Mouse (Mus musculus): ENCODE results near the gene Ankrd23. TPM values are rescaled to one million over a fixed set of nuclear protein-coding genes. Genes with fewer than 3 reads are reported as not detected.
A peak's percentile ranks its signal among the peaks of the same experiment; 100 is the strongest.

Ankrd23 gene
- polyA plus RNA-seq, 1 experiment from 2014 or later: 19.4 TPM

DNA sequence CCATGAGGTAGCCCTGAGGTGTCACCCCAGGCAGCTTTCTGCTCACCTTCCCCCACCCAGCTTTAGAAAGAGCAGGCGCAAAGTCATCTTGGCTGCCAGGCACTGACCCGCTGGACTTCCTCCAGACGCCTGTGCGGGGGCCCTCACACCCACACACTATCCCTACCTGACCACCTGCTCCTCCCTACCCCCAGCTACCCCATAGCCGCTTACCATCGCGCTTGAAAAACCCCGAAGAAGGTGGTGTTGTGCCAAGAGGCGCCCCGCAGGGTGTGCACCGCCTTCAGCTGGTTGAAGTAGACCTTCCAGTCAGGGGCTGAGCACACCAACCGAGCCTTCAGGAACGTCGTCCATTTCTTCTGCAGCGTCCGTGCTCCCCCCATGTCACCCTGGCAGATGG, 15.8 kb upstream of the Ankrd23 start:
- WGBS: 91% methylated on average over 16 of the region's 16 CpGs
- H3K9ac ChIP-seq (replicated peaks; ENCODE audit: low read depth, low read length): no peak overlapping the region
- H3K27me3 ChIP-seq (ENCODE audit: control insufficient read depth, insufficient read depth, low read length): no peaks in the 10 kb centered on the region
- ATAC-seq (ENCODE audit: insufficient number of reproducible peaks, insufficient read depth, low FRiP score, low read depth): no peak
- no peak overlapping the region for H3K4me2 ChIP-seq (replicated peaks; ENCODE audit: low read depth, low read length)
- H3K27ac ChIP-seq (ENCODE audit: low read length): no peak overlapping the region
- H3K36me3 ChIP-seq (ENCODE audit: control insufficient read depth, insufficient read depth, low read length): peaks cover 71% of the 10 kb centered on the region
- H3K9me3 ChIP-seq (ENCODE audit: control insufficient read depth, low read depth, low read length): no peaks in the 10 kb centered on the region
- no peak overlapping the region for H3K4me3 ChIP-seq (ENCODE audit: low read depth, low read length)
- H3K4me1 ChIP-seq (ENCODE audit: control insufficient read depth, insufficient read depth, low read length): peaks cover 42% of the 10 kb centered on the region

DNA sequence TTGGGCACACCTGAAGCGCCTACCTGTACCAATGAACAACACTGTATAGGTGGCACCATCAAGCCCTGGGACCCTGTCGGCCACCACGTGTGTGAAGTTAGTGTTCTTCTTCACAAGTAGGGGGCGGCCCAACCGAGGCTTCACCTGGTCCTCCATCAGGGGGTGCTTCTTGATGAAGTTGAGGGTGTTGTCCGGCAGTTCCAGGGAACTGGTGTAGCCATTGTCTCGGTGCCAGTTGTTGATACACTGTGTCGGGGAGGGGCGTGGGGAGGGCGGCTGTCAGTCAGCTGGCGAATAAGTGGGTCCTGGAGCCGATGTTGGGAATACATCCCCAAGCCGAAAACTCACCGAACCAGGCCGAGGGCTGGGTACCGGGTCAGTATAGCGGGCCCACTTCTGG, 15.2 kb upstream of the Ankrd23 start:
- Histone ChIP-seq H3K9ac (replicated peaks; ENCODE audit: low read depth, low read length) (no peak overlapping the region), H3K4me3 (ENCODE audit: low read depth, low read length) (no peak overlapping the region), H3K36me3 (ENCODE audit: control insufficient read depth, insufficient read depth, low read length) (peaks cover 71% of the 10 kb centered on the region), H3K27me3 (ENCODE audit: control insufficient read depth, insufficient read depth, low read length) (no peaks in the 10 kb centered on the region), H3K4me1 (ENCODE audit: control insufficient read depth, insufficient read depth, low read length) (peaks cover 45% of the 10 kb centered on the region), H3K9me3 (ENCODE audit: control insufficient read depth, low read depth, low read length) (no peaks in the 10 kb centered on the region), H3K27ac (ENCODE audit: low read length) (no peak overlapping the region), H3K4me2 (replicated peaks; ENCODE audit: low read depth, low read length) (no peak overlapping the region)
- WGBS: 86% methylated on average over 17 of the region's 17 CpGs
- no peak for ATAC-seq (ENCODE audit: insufficient number of reproducible peaks, insufficient read depth, low FRiP score, low read depth)

DNA sequence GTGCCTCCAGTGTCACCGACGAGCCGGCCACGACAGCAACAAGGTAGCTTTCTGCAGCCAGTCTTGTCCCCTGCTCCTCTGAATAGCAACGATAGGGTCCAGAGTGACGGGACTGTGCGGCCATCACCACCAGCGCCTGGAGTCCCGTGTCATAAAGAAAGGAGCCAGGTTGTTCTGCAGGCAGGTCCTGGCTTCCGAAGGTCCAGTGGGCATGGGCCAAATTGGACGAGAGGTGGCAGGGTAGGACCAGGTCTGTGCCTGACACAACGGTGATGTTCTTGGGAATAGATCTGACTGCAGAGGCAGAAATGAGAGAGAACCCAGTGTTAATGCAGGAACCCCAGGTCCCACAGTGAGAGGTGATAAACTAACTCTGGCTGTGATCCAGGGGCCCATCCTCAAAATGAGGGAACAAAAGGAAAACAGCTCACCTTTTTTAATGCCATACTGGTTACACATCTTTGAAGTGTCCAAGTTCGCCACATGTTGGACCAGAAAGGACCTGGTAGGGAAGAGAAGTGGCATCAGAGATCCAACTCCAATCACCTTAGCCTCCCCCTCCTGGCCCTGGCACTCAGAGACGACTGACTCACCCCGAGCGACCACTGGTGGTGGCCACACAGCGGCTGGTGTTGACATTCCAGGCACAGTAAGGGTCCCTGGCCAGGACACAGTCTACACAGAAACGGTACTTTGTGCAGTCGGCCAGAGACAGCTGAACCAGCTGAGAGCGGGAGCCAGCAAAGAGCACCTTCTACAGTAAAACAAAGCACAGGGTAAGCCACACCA, 13.6 kb upstream of the Ankrd23 start:
- Histone ChIP-seq H3K4me1 (ENCODE audit: control insufficient read depth, insufficient read depth, low read length) (peaks cover 47% of the 10 kb centered on the region), H3K27ac (ENCODE audit: low read length) (no peak overlapping the region), H3K4me3 (ENCODE audit: low read depth, low read length) (no peak overlapping the region), H3K9ac (replicated peaks; ENCODE audit: low read depth, low read length) (no peak overlapping the region), H3K27me3 (ENCODE audit: control insufficient read depth, insufficient read depth, low read length) (no peaks in the 10 kb centered on the region), H3K4me2 (replicated peaks; ENCODE audit: low read depth, low read length) (no peak overlapping the region), H3K9me3 (ENCODE audit: control insufficient read depth, low read depth, low read length) (no peaks in the 10 kb centered on the region), H3K36me3 (ENCODE audit: control insufficient read depth, insufficient read depth, low read length) (peaks cover 68% of the 10 kb centered on the region)
- WGBS: 80% methylated on average over 20 of the region's 20 CpGs
- no peak for ATAC-seq (ENCODE audit: insufficient number of reproducible peaks, insufficient read depth, low FRiP score, low read depth)

DNA sequence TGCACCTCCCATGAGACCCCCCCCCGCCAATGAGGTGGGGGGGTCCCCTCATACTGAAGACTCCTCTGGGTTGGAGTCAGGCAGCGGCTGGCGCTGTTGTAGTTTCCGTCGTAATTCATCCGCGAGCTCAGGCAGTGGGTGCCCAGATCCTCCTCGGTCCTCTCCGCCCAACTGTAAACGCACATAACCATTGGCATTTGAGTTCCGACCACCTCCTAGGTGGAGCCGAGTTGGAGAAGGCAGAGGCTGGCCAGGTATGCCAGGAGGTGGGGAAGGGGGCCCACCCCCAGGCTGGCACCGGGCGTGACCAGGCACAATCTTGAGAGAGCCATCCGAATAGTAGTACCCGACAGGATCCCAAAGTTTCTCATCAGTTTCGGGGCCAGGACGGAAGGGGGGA, 12.8 kb upstream of the Ankrd23 start:
- no peak overlapping the region for H3K4me2 ChIP-seq (replicated peaks; ENCODE audit: low read depth, low read length)
- H3K27me3 ChIP-seq (ENCODE audit: control insufficient read depth, insufficient read depth, low read length): no peaks in the 10 kb centered on the region
- WGBS: 71% methylated on average over 18 of the region's 18 CpGs
- peaks cover 39% of the 10 kb centered on the region for H3K4me1 ChIP-seq (ENCODE audit: control insufficient read depth, insufficient read depth, low read length)
- ATAC-seq (ENCODE audit: insufficient number of reproducible peaks, insufficient read depth, low FRiP score, low read depth): no peak
- no peak overlapping the region for H3K27ac ChIP-seq (ENCODE audit: low read length)
- peaks cover 61% of the 10 kb centered on the region for H3K36me3 ChIP-seq (ENCODE audit: control insufficient read depth, insufficient read depth, low read length)
- no peak overlapping the region for H3K4me3 ChIP-seq (ENCODE audit: low read depth, low read length)
- H3K9me3 ChIP-seq (ENCODE audit: control insufficient read depth, low read depth, low read length): no peaks in the 10 kb centered on the region
- H3K9ac ChIP-seq (replicated peaks; ENCODE audit: low read depth, low read length): no peak overlapping the region

DNA sequence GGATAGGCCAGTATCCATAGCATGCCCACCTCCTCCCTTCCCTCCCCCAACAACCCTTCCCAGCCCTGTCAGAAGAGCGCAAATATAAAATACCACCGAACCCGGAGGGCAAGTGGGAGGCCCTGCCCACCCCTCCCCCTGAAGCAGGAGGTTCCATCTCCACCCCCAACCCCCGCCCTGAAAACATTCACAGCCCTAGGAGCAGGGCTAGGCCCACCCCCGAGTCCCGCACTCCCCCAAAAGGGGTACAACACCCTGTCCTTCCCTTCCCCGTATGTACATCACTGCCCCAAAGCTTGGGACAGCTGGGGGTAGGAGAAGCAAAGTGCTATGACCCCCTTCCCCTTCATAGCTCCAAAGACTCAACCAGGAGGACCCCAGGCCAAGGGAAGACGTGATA, 12.1 kb upstream of the Ankrd23 start:
- Histone ChIP-seq H3K27me3 (ENCODE audit: control insufficient read depth, insufficient read depth, low read length) (no peaks in the 10 kb centered on the region), H3K4me3 (ENCODE audit: low read depth, low read length) (no peak overlapping the region), H3K9ac (replicated peaks; ENCODE audit: low read depth, low read length) (no peak overlapping the region), H3K9me3 (ENCODE audit: control insufficient read depth, low read depth, low read length) (no peaks in the 10 kb centered on the region), H3K27ac (ENCODE audit: low read length) (no peak overlapping the region), H3K36me3 (ENCODE audit: control insufficient read depth, insufficient read depth, low read length) (peaks cover 53% of the 10 kb centered on the region), H3K4me1 (ENCODE audit: control insufficient read depth, insufficient read depth, low read length) (peaks cover 33% of the 10 kb centered on the region; the same call in 1 of the 2 replicates), H3K4me2 (replicated peaks; ENCODE audit: low read depth, low read length) (no peak overlapping the region)
- 38% methylated on average over 8 of the region's 8 CpGs for WGBS
- no peak for ATAC-seq (ENCODE audit: insufficient number of reproducible peaks, insufficient read depth, low FRiP score, low read depth)

DNA sequence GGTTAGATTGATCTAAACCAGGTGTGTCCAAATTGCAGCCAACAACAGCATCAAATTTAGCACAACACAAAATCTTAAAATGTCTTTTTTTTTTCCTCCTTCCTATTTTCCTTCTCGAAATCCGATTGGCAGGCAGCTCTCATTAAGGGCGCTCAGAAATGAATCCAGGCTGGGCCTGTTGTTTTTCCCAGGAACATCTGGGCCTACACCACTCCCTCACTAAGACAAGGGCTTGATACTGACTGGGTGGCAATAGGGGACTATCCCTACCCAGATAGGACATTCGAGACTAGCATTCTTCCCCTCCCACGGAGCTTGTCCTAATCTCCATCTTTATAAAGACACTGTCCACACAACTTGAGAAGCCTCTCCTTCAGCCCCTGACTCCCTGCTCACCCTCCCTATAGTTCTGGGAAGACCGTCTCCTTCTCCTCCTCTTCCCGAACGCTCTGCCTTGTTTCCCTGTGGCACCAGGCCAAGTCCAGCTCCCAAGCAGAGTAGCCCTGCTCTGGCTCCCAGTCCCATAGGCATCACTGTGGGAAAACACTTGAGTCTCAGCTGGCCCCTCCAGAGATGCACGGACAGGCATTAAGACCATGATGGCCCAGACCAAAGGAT, 11.4 kb upstream of the Ankrd23 start:
- Histone ChIP-seq H3K36me3 (ENCODE audit: control insufficient read depth, insufficient read depth, low read length) (peaks cover 47% of the 10 kb centered on the region), H3K27me3 (ENCODE audit: control insufficient read depth, insufficient read depth, low read length) (no peaks in the 10 kb centered on the region), H3K9ac (replicated peaks; ENCODE audit: low read depth, low read length) (no peak overlapping the region), H3K4me2 (replicated peaks; ENCODE audit: low read depth, low read length) (no peak overlapping the region), H3K9me3 (ENCODE audit: control insufficient read depth, low read depth, low read length) (no peaks in the 10 kb centered on the region), H3K4me3 (ENCODE audit: low read depth, low read length) (no peak overlapping the region), H3K27ac (ENCODE audit: low read length) (peak overlapping the region; percentile 79; the same call in 1 of the 2 replicates), H3K4me1 (ENCODE audit: control insufficient read depth, insufficient read depth, low read length) (peaks cover 33% of the 10 kb centered on the region; the same call in 1 of the 2 replicates)
- ATAC-seq (ENCODE audit: insufficient number of reproducible peaks, insufficient read depth, low FRiP score, low read depth): no peak
- WGBS: 36% methylated on average over 9 of the region's 9 CpGs

DNA sequence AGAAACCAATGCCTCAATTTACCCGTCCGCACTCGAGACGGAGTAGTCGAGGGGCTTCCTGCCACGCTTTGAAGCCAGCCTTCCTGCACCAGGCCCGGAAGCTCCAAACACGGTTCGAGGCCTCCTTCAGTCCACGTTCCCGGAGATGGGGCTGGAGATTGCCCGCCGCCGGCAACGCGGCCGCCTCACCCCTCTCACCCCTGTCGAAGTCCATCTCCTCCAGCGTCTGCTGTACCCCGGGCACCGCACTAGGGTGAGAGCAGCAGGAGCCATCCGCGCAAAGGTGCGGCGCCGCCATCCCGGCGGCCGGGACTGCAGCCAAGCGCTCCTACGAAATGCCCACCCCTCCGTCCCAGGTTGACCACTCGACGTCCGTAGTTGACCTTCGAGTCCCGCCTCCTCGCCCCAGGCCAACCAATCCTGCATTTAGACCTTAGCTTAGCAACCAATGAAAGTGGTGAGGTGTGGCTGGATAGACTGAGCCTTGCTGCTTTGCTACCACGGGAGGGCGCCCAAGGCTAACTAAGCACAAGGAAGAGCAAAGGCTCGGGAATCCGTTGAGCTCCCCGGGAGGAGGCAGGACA, 10.3 kb upstream of the Ankrd23 start, which contains the start of gene Ankrd39:
TSS of gene Ankrd39 (minus strand) at position 558 of the 584 bp plus-strand sequence.
- peak within 1 kb of the TSS; percentile 80 for H3K4me2 ChIP-seq (replicated peaks; ENCODE audit: low read depth, low read length)
- ATAC-seq (ENCODE audit: insufficient number of reproducible peaks, insufficient read depth, low FRiP score, low read depth): peak; percentile 97
- no peaks in the 10 kb centered on the region for H3K9me3 ChIP-seq (ENCODE audit: control insufficient read depth, low read depth, low read length)
- no peaks in the 10 kb centered on the region for H3K27me3 ChIP-seq (ENCODE audit: control insufficient read depth, insufficient read depth, low read length)
- peaks cover 33% of the 10 kb centered on the region; the same call in 1 of the 2 replicates for H3K4me1 ChIP-seq (ENCODE audit: control insufficient read depth, insufficient read depth, low read length)
- H3K4me3 ChIP-seq (ENCODE audit: low read depth, low read length): peak within 1 kb of the TSS; percentile 62
- peak within 1 kb of the TSS; percentile 43; the same call in 1 of the 2 replicates for H3K9ac ChIP-seq (replicated peaks; ENCODE audit: low read depth, low read length)
- peak within 1 kb of the TSS; percentile 79; the same call in 1 of the 2 replicates for H3K27ac ChIP-seq (ENCODE audit: low read length)
- WGBS: under 1% methylated on average over 43 of the region's 43 CpGs
- peaks cover 35% of the 10 kb centered on the region for H3K36me3 ChIP-seq (ENCODE audit: control insufficient read depth, insufficient read depth, low read length)

DNA sequence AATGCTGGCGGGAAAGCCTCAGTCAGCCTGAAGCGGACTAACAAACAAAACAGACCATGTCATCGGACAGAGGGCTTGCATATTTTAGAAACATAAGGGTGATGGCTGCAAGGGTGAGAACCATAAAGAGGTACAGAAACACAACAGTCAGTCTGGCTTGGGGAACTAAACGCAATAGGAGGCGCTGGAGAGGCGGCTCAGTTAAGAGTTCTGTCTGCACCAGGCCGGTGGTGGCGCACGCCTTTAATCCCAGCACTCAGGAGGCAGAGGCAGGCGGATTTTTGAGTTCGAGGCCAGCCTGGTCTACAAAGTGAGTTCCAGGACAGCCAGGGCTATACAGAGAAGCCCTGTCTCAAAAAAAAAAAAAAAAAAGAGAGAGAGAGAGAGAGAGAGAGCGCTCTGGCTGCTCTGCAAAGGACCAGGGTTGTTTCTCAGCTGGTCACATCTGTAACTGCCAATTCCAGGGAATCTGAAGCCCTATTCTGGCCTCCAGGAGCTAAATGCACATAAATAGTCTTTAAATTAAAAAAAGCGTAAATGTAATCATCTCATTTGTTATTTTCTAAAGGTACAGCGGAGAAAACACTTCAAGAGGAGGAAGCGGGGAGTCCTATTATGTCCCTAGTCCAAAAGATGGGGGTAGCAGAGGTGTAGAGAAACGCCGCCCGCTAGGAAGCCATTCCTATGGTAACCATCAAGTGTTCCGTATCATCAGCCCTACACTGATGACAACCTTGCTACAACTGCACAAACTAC, 9.3 kb upstream of the Ankrd23 start:
- Histone ChIP-seq H3K36me3 (ENCODE audit: control insufficient read depth, insufficient read depth, low read length) (peaks cover 26% of the 10 kb centered on the region), H3K4me1 (ENCODE audit: control insufficient read depth, insufficient read depth, low read length) (peaks cover 33% of the 10 kb centered on the region; the same call in 1 of the 2 replicates), H3K27ac (ENCODE audit: low read length) (no peak overlapping the region), H3K27me3 (ENCODE audit: control insufficient read depth, insufficient read depth, low read length) (no peaks in the 10 kb centered on the region), H3K4me2 (replicated peaks; ENCODE audit: low read depth, low read length) (peak overlapping the region; percentile 80), H3K4me3 (ENCODE audit: low read depth, low read length) (peak overlapping the region; percentile 62), H3K9ac (replicated peaks; ENCODE audit: low read depth, low read length) (peak overlapping the region; percentile 43; the same call in 1 of the 2 replicates), H3K9me3 (ENCODE audit: control insufficient read depth, low read depth, low read length) (no peaks in the 10 kb centered on the region)
- WGBS: 65% methylated on average over 19 of the region's 19 CpGs
- no peak for ATAC-seq (ENCODE audit: insufficient number of reproducible peaks, insufficient read depth, low FRiP score, low read depth)

Measured in stomach, embryonic 14.5 days (tissue).